Mouse (Mus musculus) thymus, postnatal 10 days (tissue): ENCODE results near the gene Lzts3.
A peak's percentile ranks its signal among the peaks of the same experiment; 100 is the strongest.
"Not testable (repeated sequence)": the region's sequence is repeated elsewhere in the genome, so short reads cannot be mapped to it uniquely, and the experiment has no call there.

Source experiments
- DNase-seq, 2 experiments: peaks; one replicate each; pipeline ENCODE4 v3.0.0; 2021; ENCODE audit warnings: low spot score in 2 of 2

The Lzts3 gene

DNA sequence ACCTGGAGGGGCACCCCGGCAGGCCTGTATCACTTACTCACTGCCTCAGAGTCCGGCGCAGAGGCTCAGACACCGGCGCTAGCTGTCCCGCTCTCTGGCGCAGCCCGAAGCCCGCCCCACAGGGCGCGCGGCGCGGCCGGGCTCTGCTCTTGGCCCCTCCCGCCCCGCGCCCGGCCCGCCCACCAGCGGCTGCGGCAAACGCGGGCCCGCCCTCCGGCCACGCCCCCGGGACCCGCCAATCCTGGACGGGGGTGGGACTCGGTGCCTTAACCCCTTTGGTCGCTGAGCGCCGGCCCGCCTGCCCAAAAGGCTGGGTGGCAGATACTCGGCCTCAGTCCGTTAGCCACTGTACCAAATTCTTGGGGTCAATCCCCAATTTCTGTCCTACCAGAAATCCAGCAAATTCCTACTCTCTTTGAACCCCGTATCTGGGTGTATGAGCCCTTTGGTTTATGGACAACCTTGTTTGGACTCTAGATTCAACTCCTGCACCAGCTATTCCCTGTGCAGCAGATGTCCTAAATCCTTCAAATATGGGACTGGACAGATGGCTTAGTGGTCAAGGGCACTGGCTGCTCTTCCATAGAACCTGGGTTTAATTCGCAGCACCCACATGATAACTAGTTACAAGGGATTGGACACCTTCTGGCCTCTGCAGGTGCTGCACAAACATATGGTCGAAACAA, at the start of gene Lzts3:
Gene Lzts3, minus strand, starts transcription at position 120 of the 686 bp plus-strand sequence.
- DNase-seq = peak; percentile 85 to 89

DNA sequence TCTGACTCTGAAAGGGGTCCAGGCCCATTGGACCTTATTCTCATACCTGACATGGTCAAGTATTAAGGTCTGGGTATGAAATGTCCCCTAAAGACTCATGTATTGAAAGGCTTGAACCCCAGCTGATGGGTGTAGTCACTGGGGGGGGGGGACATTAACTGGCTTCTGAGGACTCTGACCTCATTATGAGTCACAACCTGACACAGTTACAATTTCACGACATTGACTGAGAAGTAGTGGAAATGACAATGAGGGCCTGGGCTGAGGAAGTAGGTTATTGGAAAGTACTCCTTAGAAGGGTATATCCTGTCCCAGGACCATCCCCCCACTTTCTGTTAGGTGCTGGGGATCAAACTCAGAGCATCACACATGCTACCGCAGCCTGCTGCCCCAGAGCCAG, 46.4 kb upstream of the Lzts3 start:
- DNase-seq = no peak

DNA sequence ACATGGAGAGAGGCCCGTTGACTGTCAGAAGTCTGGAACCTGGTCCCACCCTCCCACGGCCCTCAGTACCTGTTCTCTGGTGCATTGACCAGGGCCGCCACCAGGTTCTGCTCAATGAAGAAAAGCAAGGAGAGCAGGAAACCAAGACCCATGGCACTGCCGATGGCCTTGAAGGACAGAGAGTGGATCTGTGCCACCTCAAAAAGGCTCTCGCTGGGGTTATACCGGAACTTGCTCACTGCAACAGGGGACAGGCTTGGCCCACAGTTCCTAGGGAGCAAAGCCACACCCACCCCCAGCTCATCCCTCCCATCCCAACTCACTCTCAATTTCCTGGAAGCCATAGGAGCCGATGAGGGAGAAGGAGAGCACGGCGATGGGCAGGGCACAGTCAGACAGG, 42.8 kb upstream of the Lzts3 start:
- no peak for DNase-seq

DNA sequence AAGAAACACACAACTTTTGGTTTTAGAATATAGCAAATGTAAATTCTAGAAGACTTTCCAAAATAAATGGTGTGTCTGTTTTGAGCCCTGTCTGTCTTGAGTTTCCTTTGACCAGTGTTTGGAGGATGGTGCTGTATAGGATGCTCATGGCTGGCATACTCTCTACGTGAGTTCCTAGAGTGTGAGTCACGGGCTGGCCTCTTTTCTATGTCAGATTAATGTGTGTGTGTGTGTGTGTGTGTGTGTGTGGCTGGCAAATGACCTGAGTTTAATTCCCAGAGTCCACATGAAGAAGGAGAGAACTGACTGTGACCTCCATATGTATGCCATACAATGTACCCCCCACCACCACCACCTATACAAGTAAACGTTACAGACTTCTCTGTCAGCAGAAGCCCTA, 38.9 kb upstream of the Lzts3 start:
- DNase-seq = no peak

DNA sequence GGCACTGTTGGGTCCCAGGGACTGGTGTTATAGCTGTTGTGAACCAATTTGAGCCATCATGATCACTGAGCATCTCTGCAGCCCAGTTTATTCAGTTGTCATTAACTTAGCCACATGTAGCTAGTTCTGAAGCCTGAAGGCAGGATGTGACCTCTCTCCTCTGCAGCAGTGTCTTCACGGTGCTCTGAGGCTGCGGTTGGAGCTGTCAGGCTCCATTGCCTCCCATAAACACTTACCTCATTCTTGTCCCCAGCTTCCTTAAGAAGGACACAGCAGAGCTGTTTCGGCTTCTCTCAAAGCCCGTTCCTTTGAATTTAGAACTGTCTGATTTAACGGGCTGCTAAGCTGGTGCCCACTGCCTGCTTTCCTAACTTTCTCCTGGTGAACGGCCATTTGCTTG, 37.3 kb upstream of the Lzts3 start:
- DNase-seq = no peak

DNA sequence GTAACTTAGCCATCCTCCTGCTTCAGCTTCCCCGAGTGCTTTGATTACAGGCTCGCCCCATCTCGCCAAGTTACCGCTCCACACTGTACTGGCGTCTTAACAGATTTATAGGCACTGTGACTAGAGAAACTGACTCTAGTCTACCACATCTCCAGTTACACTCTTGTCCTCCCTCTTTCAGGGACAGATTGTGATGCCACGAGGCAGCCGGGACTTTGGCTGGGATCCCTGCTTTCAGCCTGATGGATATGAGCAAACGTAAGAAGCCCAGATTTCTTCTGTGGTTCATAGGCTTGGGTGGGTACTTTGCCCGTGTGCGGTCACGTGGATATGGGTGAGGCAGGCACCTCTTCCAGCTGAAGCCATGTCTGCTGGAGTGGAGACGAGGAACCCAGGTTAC, 36.6 kb upstream of the Lzts3 start:
- DNase-seq = no peak

DNA sequence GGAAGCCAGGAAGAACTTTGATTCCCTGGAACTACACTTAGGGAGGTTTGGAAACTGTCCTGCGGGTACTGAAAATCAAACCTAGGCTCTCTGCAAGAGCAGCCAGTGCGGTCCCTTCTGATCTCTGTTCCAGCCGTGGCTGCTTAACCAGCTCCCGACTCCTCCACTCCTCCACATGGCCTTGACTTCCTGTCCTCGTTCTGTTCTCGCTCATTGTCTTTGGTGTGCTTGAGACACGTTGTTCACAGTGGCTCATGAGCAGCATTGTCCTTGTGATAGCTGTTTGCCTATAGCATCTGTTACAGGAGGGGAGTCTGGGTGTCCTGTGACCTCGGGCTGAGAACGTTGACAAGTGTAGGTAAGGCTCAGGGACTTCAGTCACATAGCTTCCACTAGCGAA, 34.6 kb upstream of the Lzts3 start:
- DNase-seq = no peak

DNA sequence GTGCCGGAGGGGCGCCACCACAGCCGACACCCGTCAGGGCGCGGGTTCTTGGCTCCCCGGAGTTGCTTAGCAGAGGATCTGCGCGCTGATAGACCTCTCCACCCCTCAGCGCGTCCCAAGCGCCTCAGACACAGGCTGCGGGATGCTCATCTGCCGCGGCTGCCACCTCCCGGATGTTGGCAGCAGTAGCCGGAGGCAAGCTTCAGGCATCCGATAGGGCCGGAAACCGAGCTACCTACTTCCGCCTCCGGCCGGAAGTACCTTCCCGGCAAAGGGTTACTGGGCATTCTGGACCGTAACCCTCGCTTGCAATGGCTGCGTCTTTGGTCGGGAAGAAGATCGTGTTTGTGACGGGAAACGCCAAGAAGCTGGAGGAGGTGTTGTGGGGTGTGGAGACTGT, 25.0 kb upstream of the Lzts3 start, which contains the start of gene Itpa:
Gene Itpa, plus strand, starts transcription at position 52 of the 400 bp plus-strand sequence.
- peak; percentile 81 for DNase-seq

DNA sequence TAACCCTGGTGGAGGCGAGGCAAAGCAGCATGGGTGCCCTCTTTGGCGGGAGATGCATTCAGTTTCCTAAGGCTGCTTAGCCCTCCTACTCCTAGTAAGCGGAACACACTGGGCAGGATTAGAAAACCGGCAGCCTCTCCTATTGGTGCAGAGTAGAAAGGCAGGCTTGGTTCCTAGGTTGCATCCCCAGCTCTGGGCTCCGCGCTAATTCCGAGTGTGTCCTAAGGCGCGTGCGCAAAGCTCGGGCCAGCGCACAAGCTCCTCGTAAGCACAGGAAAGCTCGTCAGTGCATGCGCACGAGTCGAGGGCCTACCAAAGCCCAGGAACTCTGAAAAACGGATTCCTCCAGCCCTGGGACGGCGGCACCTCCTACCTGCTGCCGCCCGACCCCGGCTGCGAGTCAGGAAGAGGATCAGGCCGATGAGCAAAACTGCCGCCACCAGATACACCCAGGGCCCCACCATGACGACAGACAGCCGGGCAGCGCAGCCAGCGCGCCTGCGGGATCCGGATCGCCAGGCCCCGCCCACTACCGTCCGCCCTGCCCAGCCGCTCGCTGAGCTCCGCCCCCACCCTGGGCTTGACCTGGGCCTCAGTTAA, 21.6 kb upstream of the Lzts3 start, which contains the start of gene Ddrgk1:
Gene Ddrgk1, minus strand, starts transcription at position 558 of the 600 bp plus-strand sequence.
- peak; percentile 77 to 79 for DNase-seq

DNA sequence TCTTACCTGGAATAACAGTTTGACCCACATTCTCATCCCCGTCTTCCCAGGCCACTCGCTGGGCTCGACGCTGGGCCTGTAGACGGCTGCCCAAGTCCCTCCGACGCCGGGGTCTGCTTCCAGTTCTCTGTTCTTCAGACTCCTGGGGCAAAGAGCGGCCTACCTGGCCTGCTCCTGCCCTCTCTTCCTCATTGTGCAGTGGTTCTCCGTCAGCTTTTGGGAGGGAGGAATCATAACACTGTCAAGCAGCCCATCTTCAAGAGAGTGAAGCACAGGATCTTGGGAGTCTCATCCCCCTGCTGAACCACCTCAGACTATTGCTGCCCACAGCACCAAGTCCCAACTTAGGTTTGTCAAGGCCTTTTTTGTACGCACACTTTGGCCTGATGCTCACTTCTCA, 20.7 kb upstream of the Lzts3 start:
- DNase-seq = no peak

DNA sequence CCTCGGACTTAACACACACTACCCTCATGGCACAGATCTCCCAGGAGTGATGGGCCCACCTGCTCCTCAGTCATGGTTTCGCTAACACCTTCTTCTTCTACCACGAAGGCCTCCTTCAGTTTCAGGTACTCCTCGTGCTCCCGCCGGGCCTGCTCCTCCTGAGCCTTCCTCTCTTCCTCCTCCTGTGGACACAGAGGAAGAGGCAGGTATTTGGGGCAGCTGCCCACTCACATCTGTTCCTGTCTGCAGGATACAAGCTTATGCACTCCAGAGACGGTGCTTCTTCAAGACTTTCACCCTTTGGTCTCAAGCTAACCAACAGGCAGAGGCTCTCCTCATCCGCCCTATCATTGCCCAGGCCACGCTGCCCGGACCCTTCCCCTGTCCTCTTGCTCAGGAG, 15.9 kb upstream of the Lzts3 start:
- no peak for DNase-seq

DNA sequence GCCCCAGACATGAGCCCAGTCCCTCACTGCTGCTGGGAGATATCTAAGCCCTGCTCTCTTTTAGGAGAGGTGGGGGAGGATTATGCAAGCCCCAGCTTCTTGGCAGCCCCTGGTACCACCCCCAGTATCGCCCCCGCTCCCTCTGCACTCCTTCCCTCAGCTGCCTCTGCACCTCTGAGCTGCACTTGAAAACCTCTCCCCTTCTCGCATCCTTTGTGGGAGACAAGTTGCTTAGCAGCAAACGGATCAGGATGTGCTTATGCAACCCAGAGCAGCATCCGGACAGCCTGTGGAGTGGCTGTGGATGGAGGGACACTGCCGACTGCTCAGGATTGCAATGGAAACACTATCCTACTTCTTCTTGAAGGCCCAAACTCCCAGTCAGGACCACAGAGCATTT, 14.9 kb upstream of the Lzts3 start:
- DNase-seq = no peak

DNA sequence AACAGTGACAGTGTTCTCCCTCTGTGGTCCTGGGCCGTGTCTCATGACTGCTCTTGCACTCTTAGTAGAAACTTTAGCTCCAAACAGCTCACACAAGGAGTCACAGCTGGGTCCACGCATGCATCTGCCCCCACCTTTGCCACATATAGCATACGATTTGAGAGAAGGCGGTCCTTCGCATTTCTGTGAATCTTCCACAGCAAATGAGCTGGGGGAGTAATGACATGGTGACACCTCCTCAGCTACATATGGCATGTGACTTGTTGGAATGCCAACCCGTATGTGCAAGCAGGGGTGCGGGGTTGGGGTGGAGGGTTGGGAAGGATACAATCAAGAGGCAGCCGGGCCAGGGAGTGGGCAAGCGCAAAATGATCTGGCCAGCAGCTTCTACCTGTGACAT, 13.9 kb upstream of the Lzts3 start:
- DNase-seq = no peak

DNA sequence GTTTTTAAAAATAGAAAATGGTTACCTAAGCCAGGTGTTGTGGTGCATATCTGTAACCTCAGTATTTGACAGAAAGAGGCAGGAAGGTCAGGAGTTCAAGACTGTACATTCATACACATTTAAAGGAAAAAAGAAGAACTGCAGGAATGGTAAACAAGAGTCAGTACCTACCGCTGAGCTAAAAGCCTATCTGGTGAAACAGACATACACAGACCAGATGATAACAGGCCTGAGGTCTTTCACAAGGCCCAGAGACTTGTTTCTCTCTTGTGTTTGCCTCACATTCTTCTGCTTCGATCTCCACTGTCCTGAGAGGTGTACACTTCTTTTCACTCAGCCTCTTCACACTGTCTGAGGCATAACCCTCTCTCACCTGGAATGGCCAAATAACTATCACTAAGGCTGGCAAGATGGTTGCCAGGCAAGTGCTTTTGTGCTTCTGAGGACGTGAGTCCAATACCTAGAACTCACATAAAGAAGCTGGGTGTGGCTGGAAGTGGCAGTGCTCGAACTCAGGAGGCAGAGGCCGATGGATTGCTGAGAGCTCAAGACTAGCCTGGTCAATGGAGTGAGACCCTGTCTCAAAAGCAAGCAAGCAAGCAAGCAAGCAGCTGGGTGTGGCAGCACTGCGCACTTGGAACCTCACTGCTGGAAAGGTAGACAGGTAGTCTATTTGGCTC, 13.2 kb upstream of the Lzts3 start:
- no peak for DNase-seq

DNA sequence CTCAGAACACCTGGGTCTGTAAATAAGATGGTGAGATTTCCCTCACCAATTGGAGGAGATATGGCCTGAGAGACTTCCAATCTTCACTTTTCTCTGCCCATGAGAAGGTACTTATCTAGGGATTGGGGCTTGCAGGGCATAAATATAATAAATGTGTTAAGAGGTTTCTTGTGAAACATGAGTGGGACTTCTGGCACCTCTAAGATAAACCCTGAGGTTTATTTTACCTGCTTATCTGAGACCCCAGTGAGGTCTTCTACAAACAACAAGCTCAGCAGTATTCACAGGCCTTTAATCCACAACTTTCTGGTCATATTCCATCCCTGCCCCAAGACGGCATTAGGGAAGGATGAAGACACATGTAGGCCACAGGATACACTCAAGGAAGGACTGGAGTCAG, 11.2 kb upstream of the Lzts3 start:
- DNase-seq = no peak

DNA sequence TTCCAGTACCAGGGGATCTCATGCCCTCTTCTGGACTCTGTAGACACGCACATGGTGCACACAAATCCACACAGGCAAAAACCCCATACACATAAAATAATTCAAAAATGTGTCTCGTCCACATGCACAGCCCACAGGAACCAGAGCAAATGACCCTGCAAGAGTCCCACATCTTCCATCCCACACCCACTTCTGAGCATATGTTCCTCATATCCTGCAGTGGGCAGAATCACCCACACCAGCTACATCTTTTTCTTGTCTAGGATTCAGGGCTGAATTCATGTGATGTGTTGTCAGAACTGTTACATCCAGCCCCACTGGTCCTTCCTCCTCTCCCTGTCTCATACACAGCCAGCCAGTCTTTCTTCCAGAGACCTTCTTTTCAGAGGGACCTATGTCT, 10.7 kb upstream of the Lzts3 start:
- no peak for DNase-seq

DNA sequence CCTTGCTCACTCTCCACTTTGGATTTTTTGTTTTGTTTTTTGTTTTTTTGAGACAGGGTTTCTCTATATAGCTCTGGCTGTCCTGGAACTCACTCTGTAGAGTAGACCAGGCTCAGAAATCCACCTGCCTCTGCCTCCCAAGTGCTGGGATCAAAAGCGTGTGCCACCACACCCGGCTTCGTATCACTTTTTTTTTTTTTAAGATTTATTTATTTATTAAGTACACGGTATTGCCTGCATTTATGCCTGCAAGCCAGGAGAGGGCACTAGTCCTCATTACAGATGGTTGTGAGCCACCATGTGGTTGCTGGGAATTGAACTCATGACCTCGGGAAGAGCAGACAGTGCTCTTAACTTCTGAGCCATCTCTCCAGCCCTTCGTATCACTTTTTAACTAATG, 6.4 kb upstream of the Lzts3 start:
- DNase-seq = not testable (repeated sequence)

DNA sequence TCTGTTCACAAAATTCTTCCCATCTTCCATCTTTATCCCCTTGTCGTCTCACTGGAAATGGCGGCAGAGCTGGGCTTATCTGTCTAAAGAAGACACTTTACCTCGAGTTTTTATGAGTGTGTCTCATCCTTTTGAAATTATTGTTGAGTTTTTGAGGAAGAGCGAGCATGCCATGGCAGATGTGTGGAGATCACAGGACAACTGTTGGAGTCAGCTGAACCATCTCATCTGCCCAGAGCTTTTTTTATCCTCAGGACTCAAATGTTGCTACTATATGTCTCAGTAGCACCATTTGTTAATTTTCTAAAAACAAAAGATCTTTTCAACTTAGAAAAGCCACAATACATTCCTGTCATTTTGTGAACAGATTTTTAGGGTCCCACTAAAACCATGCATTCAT, 2.6 kb upstream of the Lzts3 start:
- DNase-seq = no peak

DNA sequence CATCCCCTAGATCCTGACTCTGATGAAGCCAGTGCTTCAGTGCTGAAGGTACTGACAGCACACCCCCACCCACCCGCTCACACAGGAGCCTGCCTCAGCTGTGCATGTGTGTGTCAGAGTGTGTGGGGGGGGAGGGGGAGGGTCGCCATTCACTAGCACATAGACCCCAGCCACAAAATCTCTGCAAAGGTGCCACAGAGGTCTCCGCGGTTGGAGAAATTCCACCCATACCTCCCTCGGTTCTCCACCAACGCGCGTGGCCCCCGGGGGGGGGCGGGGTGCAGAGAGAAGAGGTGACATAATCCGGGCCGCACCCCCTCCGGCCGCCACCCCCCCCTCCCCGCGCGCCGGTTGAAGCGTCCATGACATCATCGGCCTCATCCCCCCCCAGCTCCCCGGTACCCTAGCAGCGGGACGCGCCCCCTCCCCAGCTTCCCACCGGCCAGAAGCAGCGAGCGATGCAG, 374 bp downstream of the Lzts3 start:
- DNase-seq = peak; percentile 15 to 31

DNA sequence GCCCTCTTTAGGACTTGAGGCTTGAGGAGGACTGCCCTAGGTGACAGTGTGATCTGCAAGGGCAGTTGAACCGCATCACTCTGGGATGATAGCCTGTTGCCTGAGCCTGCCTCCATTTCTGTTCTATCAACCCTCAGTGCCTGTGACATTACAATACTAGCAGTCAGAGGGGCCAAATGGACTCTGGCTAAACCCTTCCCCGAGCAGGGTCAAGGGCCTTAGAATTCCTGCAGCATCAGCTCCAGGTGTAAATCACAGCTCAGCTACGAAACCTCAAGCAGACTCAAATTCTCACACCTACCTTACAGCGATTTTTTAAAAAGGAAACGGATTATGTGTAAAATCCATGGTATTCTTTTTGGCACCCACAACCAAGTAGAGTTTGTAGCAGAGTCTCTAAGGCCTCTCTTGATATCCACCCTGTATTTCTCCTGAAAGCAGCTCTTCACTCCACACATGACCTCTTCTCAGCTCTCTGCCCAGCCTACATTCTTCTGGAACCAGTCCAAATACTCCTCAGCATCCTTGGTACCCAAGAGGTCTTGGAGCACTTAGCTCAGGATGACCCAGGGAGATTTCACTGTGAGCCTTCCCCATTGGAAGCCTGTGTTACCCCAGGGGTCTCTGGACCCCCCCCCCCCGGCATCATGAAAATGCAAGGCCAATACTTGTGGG, 1.1 kb downstream of the Lzts3 start:
- DNase-seq = no peak

DNA sequence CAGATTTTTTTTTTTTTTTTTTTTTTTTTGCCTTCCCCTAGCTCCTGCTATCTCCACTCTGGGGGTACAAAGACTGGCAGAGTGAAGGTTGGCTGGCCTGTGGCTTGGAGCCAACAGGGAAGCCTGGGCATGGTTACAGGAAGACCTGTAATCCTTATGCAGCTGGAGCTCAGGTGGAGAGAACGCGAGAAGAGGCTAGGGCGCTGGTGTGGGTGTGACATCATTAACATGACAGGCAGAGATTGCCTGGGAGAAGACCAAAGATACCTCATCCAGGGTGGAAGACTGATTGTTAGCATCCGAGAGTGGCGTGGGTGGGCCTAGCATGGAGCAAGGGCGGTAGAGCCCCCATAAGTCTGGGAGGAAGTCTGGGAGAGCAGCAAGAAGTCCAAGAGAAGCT, 3.3 kb downstream of the Lzts3 start:
- DNase-seq = no peak

DNA sequence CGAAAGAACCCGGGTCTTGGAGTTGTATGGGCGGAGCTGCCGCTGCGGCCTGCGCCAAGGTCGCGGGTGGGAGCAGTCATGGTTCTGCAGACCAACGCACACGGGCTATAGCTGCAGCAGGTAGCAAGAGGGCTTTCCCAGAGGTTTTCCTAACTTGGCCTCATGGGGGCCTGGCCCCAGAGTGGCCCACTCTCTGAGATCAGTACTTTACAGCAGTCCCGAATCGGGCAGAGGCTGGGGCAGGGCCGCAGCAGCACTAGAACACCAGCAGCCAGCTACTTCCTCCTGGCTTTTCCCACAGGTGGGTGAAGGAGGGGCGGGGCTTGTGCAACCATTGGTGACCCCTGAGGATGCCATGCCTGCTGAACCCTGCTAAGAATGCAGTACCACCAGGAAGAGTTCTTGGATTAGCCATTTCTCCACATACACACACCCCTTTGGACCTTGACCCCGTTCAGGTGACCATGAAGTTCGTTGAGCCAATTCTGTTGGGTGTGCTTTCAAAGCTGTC, 4.4 kb downstream of the Lzts3 start:
- no peak for DNase-seq
